Mouse (Mus musculus) ES-Bruce4 (cell line): Measurements from ENCODE around the gene Pigyl. TPM values are rescaled to one million over a fixed set of nuclear protein-coding genes. Genes with fewer than 3 reads are reported as not detected.

ENCODE experiments used
- H3K27ac ChIP-seq: 2 replicates; pipeline ENCODE4 v1.5.1; 2012; ENCODE audit warnings: low read length, inconsistent platforms; ENCODE audit not compliant: insufficient read depth
- H3K27me3 ChIP-seq: 2 replicates; pipeline ENCODE4 v1.6.1; 2012; ENCODE audit warnings: mild to moderate bottlenecking, low read length, inconsistent platforms; ENCODE audit not compliant: control insufficient read depth, poor library complexity, insufficient read depth, severe bottlenecking
- H3K36me3 ChIP-seq: 2 replicates; pipeline ENCODE4 v1.6.1; 2012; ENCODE audit warnings: inconsistent platforms, mild to moderate bottlenecking, low read length, moderate library complexity; ENCODE audit not compliant: control insufficient read depth, poor library complexity, insufficient read depth, severe bottlenecking
- H3K4me1 ChIP-seq: one replicate; pipeline ENCODE4 v1.8.1; 2011; ENCODE audit warnings: low read length; ENCODE audit not compliant: control insufficient read depth, insufficient read depth
- H3K4me3 ChIP-seq: 2 replicates; pipeline ENCODE4 v1.5.1; 2011; ENCODE audit warnings: low read depth, mild to moderate bottlenecking, low read length
- H3K9ac ChIP-seq: 2 replicates; pipeline ENCODE4 v1.6.1; 2012; ENCODE audit warnings: low read depth, mild to moderate bottlenecking, inconsistent platforms; ENCODE audit not compliant: poor library complexity, severe bottlenecking
- H3K9me3 ChIP-seq: replicated peaks from 2 replicates; pipeline ENCODE4 v1.6.1; 2012; ENCODE audit warnings: mild to moderate bottlenecking, low read length, inconsistent platforms; ENCODE audit not compliant: control insufficient read depth, poor library complexity, insufficient read depth, severe bottlenecking
- CTCF ChIP-seq: IDR thresholded peaks from one replicate; pipeline ENCODE4 v1.8.1; 2011; ENCODE audit warnings: low read depth, low read length
- EP300 ChIP-seq: IDR thresholded peaks from 2 replicates; pipeline ENCODE4 v1.6.1; 2011; ENCODE audit warnings: low read depth, low read length; ENCODE audit not compliant: insufficient read depth
- POLR2A ChIP-seq: IDR thresholded peaks from one replicate; pipeline ENCODE4 v1.8.1; 2011; ENCODE audit warnings: low read length; ENCODE audit not compliant: insufficient read depth
- polyA plus RNA-seq: library from polyadenylated mRNA; stranded (reverse); fragments of >200 nt; gene quantifications from 2 replicates; pipeline ENCODE4 v1.2.4, GENCODE M21; 2011; ENCODE audit warnings: low read depth; ENCODE audit not compliant: missing spikeins, insufficient read depth, insufficient read length

Gene Pigyl
- polyA plus RNA-seq, 1 experiment = 86.5 TPM

- no peak for TF ChIP-seq CTCF
- TF ChIP-seq POLR2A = no peak
- TF ChIP-seq EP300 = no peak
- Histone ChIP-seq H3K9me3 (0 out of 2 replicates have a peak, but pooled peaks cover 4% of the 10 kb centered on the region), H3K36me3 (peaks cover 6% of the 10 kb centered on the region; the same call in 1 of the 2 replicates), H3K4me1 (peaks cover 7% of the 10 kb centered on the region), H3K27me3 (no peaks in the 10 kb centered on the region), H3K9ac (peak overlapping the region; percentile 75), H3K27ac (peak overlapping the region; percentile 46), H3K4me3 (peak overlapping the region; percentile 86)
Measured at GRCm38 (mm10) chr9:22157516-22158265, 1.0 kb downstream of the Pigyl start.

GRCm38 (mm10) chr9:22161299-22161698, 4.7 kb downstream of the Pigyl start:
- TF ChIP-seq CTCF (no peak), POLR2A (peak; percentile 29), EP300 (peak; percentile 100)
- H3K9me3 ChIP-seq = 0 out of 2 replicates have a peak, but pooled peaks cover 4% of the 10 kb centered on the region
- H3K9ac ChIP-seq = no peak overlapping the region
- peaks cover 7% of the 10 kb centered on the region for H3K4me1 ChIP-seq
- H3K27ac ChIP-seq = peak overlapping the region; percentile 89
- H3K27me3 ChIP-seq = no peaks in the 10 kb centered on the region
- H3K4me3 ChIP-seq = no peak overlapping the region
- H3K36me3 ChIP-seq = peaks cover 6% of the 10 kb centered on the region; the same call in 1 of the 2 replicates

GRCm38 (mm10) chr9:22162305-22162704, 5.7 kb downstream of the Pigyl start:
- TF ChIP-seq POLR2A (no peak), EP300 (peak; percentile 91; the same call in 1 of the 2 replicates)
- H3K9ac ChIP-seq = peak overlapping the region; percentile 3; the same call in 1 of the 2 replicates

GRCm38 (mm10) chr9:22162912-22163311, 6.3 kb downstream of the Pigyl start:
- no peak for TF ChIP-seq CTCF
- peak; percentile 94 for TF ChIP-seq EP300
- peaks cover 5% of the 10 kb centered on the region; the same call in 1 of the 2 replicates for H3K36me3 ChIP-seq
- H3K4me3 ChIP-seq = no peak overlapping the region
- peak overlapping the region; percentile 54 for H3K9ac ChIP-seq
- peak overlapping the region; percentile 87 for H3K27ac ChIP-seq
- peaks cover 7% of the 10 kb centered on the region for H3K4me1 ChIP-seq
- no peaks in the 10 kb centered on the region for H3K27me3 ChIP-seq
- H3K9me3 ChIP-seq = peaks cover 14% of the 10 kb centered on the region

More at GRCm38 (mm10) chr9:22162305-22162704, 5.7 kb downstream of the Pigyl start:
- H3K27ac ChIP-seq = peak overlapping the region; percentile 87
- H3K4me3 ChIP-seq = peak overlapping the region; percentile 1; the same call in 1 of the 2 replicates
- H3K9me3 ChIP-seq = peaks cover 10% of the 10 kb centered on the region
- peaks cover 7% of the 10 kb centered on the region for H3K4me1 ChIP-seq
- no peaks in the 10 kb centered on the region for H3K27me3 ChIP-seq
- H3K36me3 ChIP-seq = peaks cover 6% of the 10 kb centered on the region; the same call in 1 of the 2 replicates

GRCm38 (mm10) chr9:22164711-22165668, 8.3 kb downstream of the Pigyl start:
- Histone ChIP-seq H3K4me3 (peak overlapping the region; percentile 60), H3K4me1 (peaks cover 7% of the 10 kb centered on the region)
- TF ChIP-seq EP300 (0 out of 2 replicates have a peak, but pooled peaks have one; percentile 53), CTCF (no peak), POLR2A (no peak)

More at GRCm38 (mm10) chr9:22164711-22165668, 8.3 kb downstream of the Pigyl start:
- Histone ChIP-seq H3K27me3 (no peaks in the 10 kb centered on the region), H3K27ac (peak overlapping the region; percentile 91), H3K9ac (peak overlapping the region; percentile 54), H3K36me3 (no peaks in the 10 kb centered on the region), H3K9me3 (peaks cover 14% of the 10 kb centered on the region)
